Mouse (Mus musculus): ENCODE measurements around the gene Fam185a.

DNA sequence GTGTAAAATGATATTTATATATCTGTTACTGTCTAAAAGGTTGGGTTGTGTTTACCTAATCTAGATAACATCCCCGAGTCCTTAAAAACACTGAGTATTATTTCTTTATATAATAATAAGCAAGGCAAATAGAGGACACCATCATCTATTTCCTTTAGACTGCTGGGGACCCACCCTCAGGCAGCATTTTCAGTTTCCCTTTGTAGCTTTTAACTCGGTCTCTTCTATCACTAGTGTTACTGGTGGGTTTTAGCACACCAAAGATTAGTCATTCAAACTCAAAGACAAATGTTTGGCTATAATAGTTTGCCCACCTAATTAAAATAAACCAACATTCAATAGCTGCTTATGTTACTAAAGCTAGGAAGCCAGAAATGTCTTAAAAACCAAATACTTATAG is 46.4 kb upstream of the Fam185a start:
- TF ChIP-seq CTCF (IDR thresholded peaks at IDR 0.05) (no peak), POLR2A (IDR thresholded peaks at IDR 0.05; ENCODE audit: insufficient read depth, low read depth, low read length) (no peak), EP300 (IDR thresholded peaks at IDR 0.05; ENCODE audit: insufficient read depth, low read depth, low read length) (no peak)
